Mouse (Mus musculus): Measurements from ENCODE around the gene Gm5108.

- TF ChIP-seq CTCF (IDR thresholded peaks at IDR 0.05; ENCODE audit: low read depth) (no peak), EP300 (optimal IDR thresholded peaks at IDR 0.05) (no peak)
These were observed 65.6 kb downstream of the Gm5108 start for GRCm38 (mm10) chr5:68007074-68007473.

All from stomach, postnatal 0 days (tissue).